Mouse (Mus musculus) bone marrow, adult 2 months (tissue): ENCODE measurements around the gene 5730522E02Rik.

ENCODE experiments used
- CTCF ChIP-seq: fragments of 200-500 bp; IDR thresholded peaks from 2 replicates; pipeline ENCODE4 v1.5.1; 2011; ENCODE audit warnings: low read length, control low read depth; ENCODE audit not compliant: control insufficient read depth, insufficient read depth
- POLR2A ChIP-seq: fragments of 200-500 bp; IDR thresholded peaks from 2 replicates; pipeline ENCODE4 v1.6.1; 2011; ENCODE audit warnings: low read depth, mild to moderate bottlenecking, control low read depth, low read length, borderline replicate concordance; ENCODE audit not compliant: control insufficient read depth

- TF ChIP-seq CTCF, result no peak
- no peak for TF ChIP-seq POLR2A
These were observed 354.8 kb downstream of the 5730522E02Rik start for GRCm38 (mm10) chr11:25855794-25856193.
